Mouse (Mus musculus) kidney, embryonic 15.5 days (tissue): ENCODE data around the gene Col13a1. TPM values are rescaled to one million over a fixed set of nuclear protein-coding genes. Genes with fewer than 3 reads are reported as not detected.

ENCODE experiments used
- ATAC-seq: fragments of 200-750 bp; cut with Nextera tagmentation; replicated peaks from 2 replicates; pipeline ENCODE4 v1.8.0; 2017; ENCODE audit warnings: moderate TSS enrichment; ENCODE audit not compliant: low FRiP score
- H3K27ac ChIP-seq: fragments of 300-500 bp; sonication (generic); 2 replicates; pipeline ENCODE4 v1.5.1; 2015; ENCODE audit warnings: mild to moderate bottlenecking, inconsistent platforms
- H3K27me3 ChIP-seq: fragments of 300-500 bp; sonication (generic); 2 replicates; pipeline ENCODE4 v1.6.1; 2015; ENCODE audit warnings: inconsistent platforms
- H3K36me3 ChIP-seq: fragments of 300-500 bp; sonication (generic); 2 replicates; pipeline ENCODE4 v1.6.1; 2015; ENCODE audit warnings: inconsistent platforms
- H3K4me1 ChIP-seq: fragments of 300-500 bp; sonication (generic); 2 replicates; pipeline ENCODE4 v1.6.1; 2015; ENCODE audit warnings: inconsistent platforms
- H3K4me2 ChIP-seq: fragments of 300-500 bp; sonication (generic); 2 replicates; pipeline ENCODE4 v1.6.1; 2015; ENCODE audit warnings: moderate library complexity, mild to moderate bottlenecking, inconsistent platforms
- H3K4me3 ChIP-seq: fragments of 300-500 bp; sonication (generic); replicated peaks from 2 replicates; pipeline ENCODE4 v1.5.1; 2015; ENCODE audit warnings: mild to moderate bottlenecking, inconsistent platforms
- H3K9ac ChIP-seq: fragments of 300-500 bp; sonication (generic); 2 replicates; pipeline ENCODE4 v1.6.1; 2015; ENCODE audit warnings: mild to moderate bottlenecking, inconsistent platforms
- H3K9me3 ChIP-seq: fragments of 300-500 bp; sonication (generic); replicated peaks from 2 replicates; pipeline ENCODE4 v1.6.1; 2016; ENCODE audit warnings: inconsistent platforms
- WGBS: fragments of 180-500 bp; shearing (Covaris S2); methylation state at CpG from one replicate; pipeline ENCODE4 v1.1.7; 2015; ENCODE audit warnings: mixed read lengths; 5-methylcytosine and 5-hydroxymethylcytosine counted together
- polyA plus RNA-seq: library from polyadenylated mRNA; unstranded; fragments of >200 nt; fragmentation: Nextera tagmentation; extraction: Ambion mirVana; gene quantifications from 2 replicates; pipeline ENCODE4 v1.2.1, GENCODE M21; 2015

Gene Col13a1
- 6.0 and 6.8 TPM in 2 replicates for polyA plus RNA-seq

- H3K9me3 ChIP-seq, result no peaks in the 10 kb centered on the region
- H3K4me1 ChIP-seq, result peaks cover 44% of the 10 kb centered on the region
- no peaks in the 10 kb centered on the region for H3K36me3 ChIP-seq
- peak within 1 kb of the TSS; percentile 37; the same call in 1 of the 2 replicates for H3K27ac ChIP-seq
- under 1% methylated on average over 39 of the region's 41 CpGs for WGBS
- peaks cover 66% of the 10 kb centered on the region for H3K27me3 ChIP-seq
- H3K4me2 ChIP-seq, result peak within 1 kb of the TSS; percentile 89
- H3K9ac ChIP-seq, result peak within 1 kb of the TSS; percentile 49
- peak within 1 kb of the TSS; percentile 56 for H3K4me3 ChIP-seq
- peak; percentile 60 for ATAC-seq
Observed at GRCm38 (mm10) chr10:61978866-61979340, at the start of gene Col13a1. Gene Col13a1 (minus strand): TSS chr10:61979108.

GRCm38 (mm10) chr10:62027699-62028098 lies 48.8 kb upstream of the Col13a1 start:
- peak overlapping the region; percentile 7; the same call in 1 of the 2 replicates for H3K4me2 ChIP-seq
- H3K4me3 ChIP-seq, result no peak overlapping the region
- H3K27me3 ChIP-seq, result no peaks in the 10 kb centered on the region
- ATAC-seq, result no peak
- H3K27ac ChIP-seq, result no peak overlapping the region
- WGBS, result 25% methylated on average over 12 of the region's 12 CpGs
- H3K4me1 ChIP-seq, result peaks cover 28% of the 10 kb centered on the region
- no peak overlapping the region for H3K9ac ChIP-seq
- 0 out of 2 replicates have a peak, but pooled peaks cover 6% of the 10 kb centered on the region for H3K9me3 ChIP-seq
- no peaks in the 10 kb centered on the region for H3K36me3 ChIP-seq

- no peak for ATAC-seq
- Histone ChIP-seq H3K9ac (no peak overlapping the region), H3K36me3 (no peaks in the 10 kb centered on the region), H3K4me2 (no peak overlapping the region), H3K4me1 (peaks cover 37% of the 10 kb centered on the region), H3K4me3 (no peak overlapping the region), H3K9me3 (0 out of 2 replicates have a peak, but pooled peaks cover 1% of the 10 kb centered on the region), H3K27ac (no peak overlapping the region), H3K27me3 (no peaks in the 10 kb centered on the region)
- WGBS, result 38% methylated on average over 19 of the region's 19 CpGs
Observed at GRCm38 (mm10) chr10:62023821-62024551, 45.1 kb upstream of the Col13a1 start.

GRCm38 (mm10) chr10:62020068-62020620 lies 41.2 kb upstream of the Col13a1 start:
- Histone ChIP-seq H3K36me3 (no peaks in the 10 kb centered on the region), H3K4me2 (no peak overlapping the region), H3K4me1 (peaks cover 30% of the 10 kb centered on the region), H3K4me3 (no peak overlapping the region), H3K27ac (no peak overlapping the region), H3K9ac (no peak overlapping the region), H3K27me3 (no peaks in the 10 kb centered on the region), H3K9me3 (no peaks in the 10 kb centered on the region)
- 31% methylated on average over 7 of the region's 7 CpGs for WGBS
- ATAC-seq, result no peak

- Histone ChIP-seq H3K4me1 (peaks cover 30% of the 10 kb centered on the region), H3K36me3 (no peaks in the 10 kb centered on the region), H3K4me3 (no peak overlapping the region), H3K27ac (no peak overlapping the region), H3K9me3 (no peaks in the 10 kb centered on the region), H3K9ac (no peak overlapping the region), H3K27me3 (no peaks in the 10 kb centered on the region), H3K4me2 (no peak overlapping the region)
- WGBS, result 24% methylated on average over 16 of the region's 16 CpGs
- ATAC-seq, result no peak
Observed at GRCm38 (mm10) chr10:62019386-62020067, 40.6 kb upstream of the Col13a1 start.

GRCm38 (mm10) chr10:62016947-62017346 lies 38.0 kb upstream of the Col13a1 start:
- Histone ChIP-seq H3K4me1 (peaks cover 15% of the 10 kb centered on the region), H3K4me3 (no peak overlapping the region), H3K4me2 (no peak overlapping the region), H3K9me3 (no peaks in the 10 kb centered on the region), H3K9ac (no peak overlapping the region), H3K27me3 (no peaks in the 10 kb centered on the region), H3K27ac (no peak overlapping the region), H3K36me3 (no peaks in the 10 kb centered on the region)
- 24% methylated on average over 6 of the region's 6 CpGs for WGBS
- peak; percentile 79 for ATAC-seq

GRCm38 (mm10) chr10:62013190-62013589 lies 34.3 kb upstream of the Col13a1 start:
- 93% methylated on average over 5 of the region's 5 CpGs for WGBS
- Histone ChIP-seq H3K4me1 (peaks cover 9% of the 10 kb centered on the region; the same call in 1 of the 2 replicates), H3K9me3 (no peaks in the 10 kb centered on the region), H3K4me2 (no peak overlapping the region), H3K9ac (no peak overlapping the region), H3K27me3 (no peaks in the 10 kb centered on the region), H3K36me3 (no peaks in the 10 kb centered on the region), H3K4me3 (no peak overlapping the region), H3K27ac (no peak overlapping the region)
- ATAC-seq, result no peak

GRCm38 (mm10) chr10:62012371-62012770 lies 33.5 kb upstream of the Col13a1 start:
- Histone ChIP-seq H3K27me3 (no peaks in the 10 kb centered on the region), H3K4me2 (no peak overlapping the region), H3K4me1 (peaks cover 11% of the 10 kb centered on the region; the same call in 1 of the 2 replicates), H3K27ac (no peak overlapping the region), H3K36me3 (no peaks in the 10 kb centered on the region), H3K9ac (no peak overlapping the region), H3K4me3 (no peak overlapping the region), H3K9me3 (no peaks in the 10 kb centered on the region)
- WGBS, result 81% methylated on average over 4 of the region's 4 CpGs
- no peak for ATAC-seq

GRCm38 (mm10) chr10:62009981-62010500 lies 31.1 kb upstream of the Col13a1 start:
- no peak overlapping the region for H3K27ac ChIP-seq
- no peak overlapping the region for H3K4me2 ChIP-seq
- H3K4me1 ChIP-seq, result 0 out of 2 replicates have a peak, but pooled peaks cover 5% of the 10 kb centered on the region
- no peak for ATAC-seq
- no peaks in the 10 kb centered on the region for H3K36me3 ChIP-seq
- no peaks in the 10 kb centered on the region for H3K9me3 ChIP-seq
- no peak overlapping the region for H3K4me3 ChIP-seq
- no peaks in the 10 kb centered on the region for H3K27me3 ChIP-seq
- H3K9ac ChIP-seq, result no peak overlapping the region
- WGBS, result 45% methylated on average over 6 of the region's 6 CpGs

GRCm38 (mm10) chr10:62007958-62008357 lies 29.1 kb upstream of the Col13a1 start:
- Histone ChIP-seq H3K9me3 (no peaks in the 10 kb centered on the region), H3K27ac (no peak overlapping the region), H3K36me3 (no peaks in the 10 kb centered on the region), H3K4me1 (0 out of 2 replicates have a peak, but pooled peaks cover 5% of the 10 kb centered on the region), H3K4me3 (no peak overlapping the region), H3K27me3 (no peaks in the 10 kb centered on the region), H3K4me2 (no peak overlapping the region), H3K9ac (no peak overlapping the region)
- peak; percentile 71 for ATAC-seq
- WGBS, result 46% methylated on average over 4 of the region's 4 CpGs

- no peak overlapping the region for H3K4me2 ChIP-seq
- no peak overlapping the region for H3K4me3 ChIP-seq
- no peak overlapping the region for H3K9ac ChIP-seq
- no peaks in the 10 kb centered on the region for H3K9me3 ChIP-seq
- H3K4me1 ChIP-seq, result 0 out of 2 replicates have a peak, but pooled peaks cover 5% of the 10 kb centered on the region
- H3K36me3 ChIP-seq, result no peaks in the 10 kb centered on the region
- no peak overlapping the region for H3K27ac ChIP-seq
- WGBS, result 53% methylated on average over 8 of the region's 8 CpGs
- ATAC-seq, result no peak
- H3K27me3 ChIP-seq, result no peaks in the 10 kb centered on the region
Observed at GRCm38 (mm10) chr10:62006371-62006770, 27.5 kb upstream of the Col13a1 start.

GRCm38 (mm10) chr10:62000216-62000615 lies 21.3 kb upstream of the Col13a1 start:
- Histone ChIP-seq H3K36me3 (no peaks in the 10 kb centered on the region), H3K27me3 (no peaks in the 10 kb centered on the region), H3K9ac (no peak overlapping the region), H3K27ac (no peak overlapping the region), H3K4me3 (no peak overlapping the region), H3K9me3 (0 out of 2 replicates have a peak, but pooled peaks cover 4% of the 10 kb centered on the region), H3K4me1 (no peaks in the 10 kb centered on the region), H3K4me2 (no peak overlapping the region)
- 93% methylated on average over 1 of the region's 1 CpGs for WGBS
- no peak for ATAC-seq
